In the genomic region with DNA sequence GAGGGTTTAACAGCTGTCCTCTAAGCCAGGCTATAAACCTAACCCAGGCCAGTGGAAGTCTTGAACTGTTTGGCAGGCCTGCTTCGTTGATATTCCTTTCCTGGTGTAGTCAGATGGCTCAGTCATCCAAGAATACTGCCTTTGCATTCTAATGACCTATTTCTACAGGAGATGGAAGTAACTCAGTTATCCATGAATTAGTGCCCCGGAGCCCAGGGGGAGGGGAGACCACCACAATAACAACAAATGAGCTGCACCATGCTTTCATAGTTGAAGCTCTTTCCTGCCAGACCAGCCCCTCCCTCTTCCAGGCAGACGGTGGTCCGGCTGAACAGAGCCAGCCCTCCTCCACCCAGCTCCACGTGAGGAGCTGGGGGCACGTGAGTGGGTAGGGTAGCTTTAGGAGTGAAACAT, we compare ENCODE assay signal across 24 mouse cellular contexts. TPM values are rescaled to one million over a fixed set of nuclear protein-coding genes. Genes with fewer than 3 reads are reported as not detected.
DNase-seq lines count a peak whose midpoint lies in the region; ATAC-seq lines count a peak whose summit lies in the region.
"Had no signal": no experiment of that assay in that cellular context is flagged by ENCODE, and none has a peak within 500 bp of the region (broad histone marks: within the 10 kb centered on the region; RNA-seq: fewer than 3 reads in every experiment).

No protein-coding gene starts in this region.

- peaks cover 18% of the 10 kb centered on the region for H3K4me1 ChIP-seq in midbrain, embryonic 12.5 days
- H3K4me1 ChIP-seq in midbrain, embryonic 11.5 days (ENCODE audit: control insufficient read depth, insufficient read depth, low read length), result 0 out of 2 replicates have a peak, but pooled peaks cover 2% of the 10 kb centered on the region
- peaks cover 21% of the 10 kb centered on the region for H3K4me1 ChIP-seq in forebrain, embryonic 16.5 days (replicated peaks; ENCODE audit: control insufficient read depth, insufficient read depth, low read length)
- peaks cover 2% of the 10 kb centered on the region for H3K4me1 ChIP-seq in hindbrain, embryonic 16.5 days (ENCODE audit: control insufficient read depth, insufficient read depth, low read depth, low read length)
- H3K4me1 ChIP-seq in neural tube, embryonic 14.5 days (ENCODE audit: control insufficient read depth, insufficient read depth, low read length), result no peaks in the 10 kb centered on the region
- H3K4me1 ChIP-seq in heart, embryonic 12.5 days (replicated peaks), result peaks cover 5% of the 10 kb centered on the region; the same call in 1 of the 2 replicates

- no peaks in the 10 kb centered on the region for H3K9me3 ChIP-seq in midbrain, embryonic 12.5 days
- no peaks in the 10 kb centered on the region for H3K9me3 ChIP-seq in midbrain, embryonic 11.5 days (ENCODE audit: control insufficient read depth, low read length)
- no peaks in the 10 kb centered on the region for H3K9me3 ChIP-seq in forebrain, embryonic 16.5 days (ENCODE audit: control insufficient read depth, low read length)
- no peaks in the 10 kb centered on the region for H3K9me3 ChIP-seq in hindbrain, embryonic 16.5 days (ENCODE audit: control insufficient read depth, low read length)
- H3K9me3 ChIP-seq in neural tube, embryonic 14.5 days (ENCODE audit: control insufficient read depth, low read length), result no peaks in the 10 kb centered on the region
- peaks cover under 1% of the 10 kb centered on the region; the same call in 1 of the 2 replicates for H3K9me3 ChIP-seq in heart, embryonic 12.5 days (replicated peaks)
- H3K9me3 ChIP-seq: kidney, embryonic 15.5 days had no signal

- H3K9ac ChIP-seq in midbrain, embryonic 12.5 days (replicated peaks), result no peak overlapping the region
- no peak overlapping the region for H3K9ac ChIP-seq in midbrain, embryonic 11.5 days (ENCODE audit: low read length)
- H3K9ac ChIP-seq in forebrain, embryonic 16.5 days (replicated peaks; ENCODE audit: low read depth, low read length), result no peak overlapping the region
- H3K9ac ChIP-seq in hindbrain, embryonic 16.5 days (ENCODE audit: low read depth, low read length), result no peak overlapping the region
- H3K9ac ChIP-seq in neural tube, embryonic 14.5 days (replicated peaks; ENCODE audit: low read depth, low read length), result no peak overlapping the region
- no peak overlapping the region for H3K9ac ChIP-seq in heart, embryonic 12.5 days
- H3K9ac ChIP-seq: kidney, embryonic 15.5 days; liver, postnatal 0 days had no signal

- 44% methylated on average over 6 of the region's 6 CpGs for WGBS in midbrain, embryonic 12.5 days
- 74% methylated on average over 6 of the region's 6 CpGs for WGBS in midbrain, embryonic 11.5 days
- 7% methylated on average over 6 of the region's 6 CpGs for WGBS in forebrain, embryonic 16.5 days
- WGBS in hindbrain, embryonic 16.5 days, result 27% methylated on average over 6 of the region's 6 CpGs
- WGBS in neural tube, embryonic 14.5 days, result 32% methylated on average over 6 of the region's 6 CpGs
- 75% methylated on average over 6 of the region's 6 CpGs for WGBS in heart, embryonic 12.5 days

- peak; percentile 44; the same call in 1 of the 2 replicates for ATAC-seq in midbrain, embryonic 12.5 days (ENCODE audit: low FRiP score, low read depth)
- ATAC-seq in midbrain, embryonic 11.5 days (ENCODE audit: low FRiP score), result no peak
- peak; percentile 70 for ATAC-seq in forebrain, embryonic 16.5 days
- ATAC-seq in hindbrain, embryonic 16.5 days, result peak; percentile 55
- ATAC-seq in neural tube, embryonic 14.5 days (ENCODE audit: low read depth), result peak; percentile 54; the same call in 1 of the 2 replicates
- no peak for ATAC-seq in heart, embryonic 12.5 days (ENCODE audit: insufficient number of reproducible peaks, low FRiP score)
- ATAC-seq: liver, postnatal 0 days had no signal

- DNase-seq in midbrain, embryonic 11.5 days (ENCODE audit: low spot score, missing footprints), result no peak
- DNase-seq in adrenal gland, postnatal 4 days (ENCODE audit: low spot score in 2 of 2), result no peak
- DNase-seq in adrenal gland, postnatal 10 days, result no peak
- DNase-seq: adrenal gland, adult 8-10 months; cerebellum, adult 2 months; heart, adult 18-20 months; liver; liver, postnatal 0 days; right cerebral cortex, adult 18-20 months had no signal

- no peaks in the 10 kb centered on the region for H3K36me3 ChIP-seq in midbrain, embryonic 12.5 days
- H3K36me3 ChIP-seq in midbrain, embryonic 11.5 days (ENCODE audit: control insufficient read depth, insufficient read depth, low read length), result no peaks in the 10 kb centered on the region
- H3K36me3 ChIP-seq in forebrain, embryonic 16.5 days (ENCODE audit: control insufficient read depth, insufficient read depth), result no peaks in the 10 kb centered on the region
- no peaks in the 10 kb centered on the region for H3K36me3 ChIP-seq in hindbrain, embryonic 16.5 days (ENCODE audit: control insufficient read depth, insufficient read depth, low read length)
- H3K36me3 ChIP-seq in neural tube, embryonic 14.5 days (ENCODE audit: control insufficient read depth, insufficient read depth, low read length), result no peaks in the 10 kb centered on the region
- no peaks in the 10 kb centered on the region for H3K36me3 ChIP-seq in heart, embryonic 12.5 days
- H3K36me3 ChIP-seq: kidney, embryonic 15.5 days had no signal

- no peaks in the 10 kb centered on the region for H3K27me3 ChIP-seq in midbrain, embryonic 12.5 days
- no peaks in the 10 kb centered on the region for H3K27me3 ChIP-seq in midbrain, embryonic 11.5 days (ENCODE audit: control insufficient read depth, insufficient read depth, low read length)
- no peaks in the 10 kb centered on the region for H3K27me3 ChIP-seq in forebrain, embryonic 16.5 days (replicated peaks; ENCODE audit: control insufficient read depth, insufficient read depth, low read length)
- no peaks in the 10 kb centered on the region for H3K27me3 ChIP-seq in hindbrain, embryonic 16.5 days (replicated peaks; ENCODE audit: control insufficient read depth, insufficient read depth, low read length)
- H3K27me3 ChIP-seq in neural tube, embryonic 14.5 days (ENCODE audit: control insufficient read depth, insufficient read depth, low read length), result no peaks in the 10 kb centered on the region
- no peaks in the 10 kb centered on the region for H3K27me3 ChIP-seq in heart, embryonic 12.5 days (replicated peaks)
- H3K27me3 ChIP-seq: kidney, embryonic 15.5 days had no signal

- no peak overlapping the region for H3K27ac ChIP-seq in midbrain, embryonic 12.5 days (replicated peaks)
- no peak overlapping the region for H3K27ac ChIP-seq in midbrain, embryonic 11.5 days (ENCODE audit: low read depth, low read length)
- no peak overlapping the region for H3K27ac ChIP-seq in forebrain, embryonic 16.5 days (ENCODE audit: low read length)
- no peak overlapping the region for H3K27ac ChIP-seq in hindbrain, embryonic 16.5 days (ENCODE audit: low read depth, low read length)
- no peak overlapping the region for H3K27ac ChIP-seq in neural tube, embryonic 14.5 days (ENCODE audit: low read depth, low read length)
- H3K27ac ChIP-seq in heart, embryonic 12.5 days (ENCODE audit: poor library complexity, severe bottlenecking), result no peak overlapping the region
- H3K27ac ChIP-seq: kidney, embryonic 15.5 days had no signal

- no peak overlapping the region for H3K4me3 ChIP-seq in midbrain, embryonic 12.5 days
- H3K4me3 ChIP-seq in midbrain, embryonic 11.5 days (ENCODE audit: low read depth, low read length), result no peak overlapping the region
- H3K4me3 ChIP-seq in forebrain, embryonic 16.5 days (replicated peaks; ENCODE audit: low read length), result no peak overlapping the region
- H3K4me3 ChIP-seq in hindbrain, embryonic 16.5 days (ENCODE audit: low read length), result no peak overlapping the region
- H3K4me3 ChIP-seq in neural tube, embryonic 14.5 days (ENCODE audit: low read depth, low read length), result no peak overlapping the region
- H3K4me3 ChIP-seq in heart, embryonic 12.5 days, result no peak overlapping the region
- H3K4me3 ChIP-seq: kidney, embryonic 15.5 days had no signal

- no peak overlapping the region for H3K4me2 ChIP-seq in midbrain, embryonic 12.5 days (replicated peaks)
- H3K4me2 ChIP-seq in midbrain, embryonic 11.5 days, result no peak overlapping the region
- H3K4me2 ChIP-seq in forebrain, embryonic 16.5 days (ENCODE audit: low read length), result no peak overlapping the region
- no peak overlapping the region for H3K4me2 ChIP-seq in hindbrain, embryonic 16.5 days (ENCODE audit: low read length)
- H3K4me2 ChIP-seq in neural tube, embryonic 14.5 days (ENCODE audit: low read depth, low read length), result no peak overlapping the region
- H3K4me2 ChIP-seq in heart, embryonic 12.5 days, result no peak overlapping the region
- H3K4me2 ChIP-seq: kidney, embryonic 15.5 days had no signal

RNA-seq across cellular contexts. Expression of a gene that starts 33.4 kb away (rescaled TPM):
- polyA plus RNA-seq in midbrain, embryonic 12.5 days (2016; fragmentation: Nextera tagmentation; extraction: Ambion mirVana), result not detected in 2 replicates
- polyA plus RNA-seq in midbrain, embryonic 11.5 days (2014; fragmentation: Nextera tagmentation; extraction: Ambion mirVana), result not detected in 2 replicates
- polyA plus RNA-seq in forebrain, embryonic 16.5 days (2015; fragmentation: Nextera tagmentation; extraction: Ambion mirVana), result 0.21 and 0.49 TPM in 2 replicates
- 0.23 and 0.27 TPM in 2 replicates for polyA plus RNA-seq in hindbrain, embryonic 16.5 days (2015; fragmentation: Nextera tagmentation; extraction: Ambion mirVana)
- 0.17 and 0.40 TPM in 2 replicates for polyA plus RNA-seq in neural tube, embryonic 14.5 days (2014; fragmentation: Nextera tagmentation; extraction: Ambion mirVana)
- not detected for total RNA-seq in adrenal gland, postnatal 4 days (2021)
- total RNA-seq in adrenal gland, postnatal 10 days (2021), result not detected
- 0.20 TPM in 1 of 2 replicates, not detected in the other for polyA plus RNA-seq in heart, embryonic 12.5 days (2016; fragmentation: Nextera tagmentation; extraction: Ambion mirVana)
- total RNA-seq: adrenal gland, adult 8-10 months; gastrocnemius, adult 8-10 months; heart, adult 18-20 months; layer of hippocampus, postnatal 25 days; left cerebral cortex, postnatal 36 days; neutrophil, adult 5-6 weeks had no signal
- polyA plus RNA-seq: cerebellum, adult 2 months; heart, embryonic 16.5 days; kidney, embryonic 15.5 days; large intestine, adult 2 months; liver, postnatal 0 days; spleen, adult 2 months; stomach, embryonic 16.5 days; thymus, postnatal 0 days had no signal

RNA-seq across cellular contexts. Expression of a gene that starts 44.6 kb away (rescaled TPM):
- 7.8 and 8.3 TPM in 2 replicates for polyA plus RNA-seq in midbrain, embryonic 12.5 days (2016; fragmentation: Nextera tagmentation; extraction: Ambion mirVana)
- polyA plus RNA-seq in midbrain, embryonic 11.5 days (2014; fragmentation: Nextera tagmentation; extraction: Ambion mirVana), result 2.6 and 3.4 TPM in 2 replicates
- polyA plus RNA-seq in forebrain, embryonic 16.5 days (2015; fragmentation: Nextera tagmentation; extraction: Ambion mirVana), result 46.2 and 47.6 TPM in 2 replicates
- 54.3 and 59.1 TPM in 2 replicates for polyA plus RNA-seq in hindbrain, embryonic 16.5 days (2015; fragmentation: Nextera tagmentation; extraction: Ambion mirVana)
- polyA plus RNA-seq in neural tube, embryonic 14.5 days (2014; fragmentation: Nextera tagmentation; extraction: Ambion mirVana), result 35.4 and 52.4 TPM in 2 replicates
- 1 to 10 TPM; 3.1 to 4.4 TPM for total RNA-seq in adrenal gland, postnatal 4 days (2021)
- 1 to 10 TPM; 3.7 to 4.1 TPM for total RNA-seq in adrenal gland, postnatal 10 days (2021)
- 1.9 and 3.1 TPM in 2 replicates for polyA plus RNA-seq in heart, embryonic 12.5 days (2016; fragmentation: Nextera tagmentation; extraction: Ambion mirVana)
- total RNA-seq: neutrophil, adult 5-6 weeks had no signal

Comparison
In these comparisons a context has a peak if more than half of its experiments do, and no peak if none do; other contexts are left out.
1. ATAC-seq: peak in midbrain, embryonic 12.5 days (single experiment), forebrain, embryonic 16.5 days (single experiment), hindbrain, embryonic 16.5 days (single experiment) and neural tube, embryonic 14.5 days (single experiment); none in midbrain, embryonic 11.5 days (single experiment) and heart, embryonic 12.5 days (single experiment).